Mouse (Mus musculus) midbrain, embryonic 16.5 days (tissue): Measurements from ENCODE around the gene Olfr1382. TPM values are rescaled to one million over a fixed set of nuclear protein-coding genes. Genes with fewer than 3 reads are reported as not detected.
"Not testable (repeated sequence)": the region's sequence is repeated elsewhere in the genome, so short reads cannot be mapped to it uniquely, and the experiment has no call there.

Source experiments
- ATAC-seq: fragments of 200-750 bp; cut with Nextera tagmentation; 2 replicates; pipeline ENCODE4 v1.8.0; 2017; ENCODE audit warnings: moderate TSS enrichment
- H3K27ac ChIP-seq: fragments of 300-500 bp; sonication (generic); 2 replicates; pipeline ENCODE4 v1.5.1; 2014; ENCODE audit warnings: mild to moderate bottlenecking, low read length, mixed read lengths
- H3K27me3 ChIP-seq: fragments of 300-500 bp; sonication (generic); 2 replicates; pipeline ENCODE4 v1.6.1; 2014; ENCODE audit warnings: low read depth, low read length, mixed read lengths; ENCODE audit not compliant: control insufficient read depth, insufficient read depth
- H3K36me3 ChIP-seq: fragments of 300-500 bp; sonication (generic); 2 replicates; pipeline ENCODE4 v1.6.1; 2014; ENCODE audit warnings: mild to moderate bottlenecking, low read length, moderate library complexity, mixed read lengths; ENCODE audit not compliant: control insufficient read depth, insufficient read depth
- H3K4me1 ChIP-seq: fragments of 300-500 bp; sonication (generic); 2 replicates; pipeline ENCODE4 v1.6.1; 2014; ENCODE audit warnings: mild to moderate bottlenecking, low read length, mixed read lengths; ENCODE audit not compliant: control insufficient read depth, insufficient read depth
- H3K4me2 ChIP-seq: fragments of 300-500 bp; sonication (generic); 2 replicates; pipeline ENCODE4 v1.6.1; 2014; ENCODE audit warnings: mild to moderate bottlenecking, low read length, mixed read lengths
- H3K4me3 ChIP-seq: fragments of 300-500 bp; sonication (generic); 2 replicates; pipeline ENCODE4 v1.5.1; 2014; ENCODE audit warnings: low read depth, mild to moderate bottlenecking, low read length, moderate library complexity, mixed read lengths
- H3K9ac ChIP-seq: fragments of 300-500 bp; sonication (generic); 2 replicates; pipeline ENCODE4 v1.6.1; 2014; ENCODE audit warnings: low read depth, low read length, mixed read lengths
- H3K9me3 ChIP-seq: fragments of 300-500 bp; sonication (generic); replicated peaks from 2 replicates; pipeline ENCODE4 v1.6.1; 2014; ENCODE audit warnings: mild to moderate bottlenecking, low read length, mixed read lengths; ENCODE audit not compliant: control insufficient read depth, poor library complexity, severe bottlenecking
- WGBS: fragments of 180-500 bp; shearing (Covaris S2); extraction: QIAGEN DNeasy Blood & Tissue Kit; methylation state at CpG from one replicate; pipeline ENCODE4 v1.1.7; 2014; 5-methylcytosine and 5-hydroxymethylcytosine counted together
- polyA plus RNA-seq: library from polyadenylated mRNA; unstranded; fragments of >200 nt; fragmentation: Nextera tagmentation; extraction: Ambion mirVana; gene quantifications from 2 replicates; pipeline ENCODE4 v1.2.1, GENCODE M21; 2015

The Olfr1382 gene
- polyA plus RNA-seq, 1 experiment from 2014 or later: not detected

DNA sequence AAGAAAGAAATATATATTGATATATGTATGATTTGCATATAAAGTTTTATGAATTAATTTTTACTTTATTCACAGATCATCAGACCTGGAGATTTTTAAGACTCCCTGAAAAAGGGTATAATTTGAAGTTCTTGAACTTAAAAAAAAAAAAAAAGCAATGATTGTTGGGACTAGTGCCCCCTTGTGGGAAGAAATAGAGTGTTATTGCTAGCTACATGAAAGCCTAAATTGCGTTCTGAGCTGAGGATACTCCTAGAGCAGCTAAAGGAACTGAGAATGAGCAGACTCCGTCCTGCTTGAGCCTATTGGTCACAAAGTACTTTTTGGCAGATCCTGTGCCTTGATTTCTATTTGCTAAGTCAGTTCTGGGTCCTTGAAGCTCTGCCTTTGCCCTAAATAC, 47.0 kb downstream of the Olfr1382 start:
- not testable (repeated sequence) for H3K4me3 ChIP-seq, H3K4me1 ChIP-seq, H3K27me3 ChIP-seq, ATAC-seq, H3K4me2 ChIP-seq, H3K36me3 ChIP-seq, H3K9ac ChIP-seq, H3K27ac ChIP-seq, H3K9me3 ChIP-seq
- 36% methylated on average over 2 of the region's 2 CpGs for WGBS

GRCm38 (mm10) chr11:49580452-49580851, 52.4 kb downstream of the Olfr1382 start:
- H3K4me1 ChIP-seq, ATAC-seq, H3K9ac ChIP-seq, H3K9me3 ChIP-seq, H3K27me3 ChIP-seq, H3K4me2 ChIP-seq, H3K36me3 ChIP-seq, H3K27ac ChIP-seq, H3K4me3 ChIP-seq: not testable (repeated sequence)
- WGBS: 89% methylated on average over 8 of the region's 8 CpGs

Other genes starting within 250 kb of the Olfr1382 start
- not detected in 2 replicates for gene Olfr1393, start 249.9 kb upstream of the Olfr1382 start, polyA plus RNA-seq
- not detected in 2 replicates for gene Olfr1392, start 243.0 kb upstream of the Olfr1382 start, polyA plus RNA-seq
- not detected in 2 replicates for gene Olfr10, start 223.5 kb upstream of the Olfr1382 start, polyA plus RNA-seq
- gene Olfr1391, start 205.5 kb upstream of the Olfr1382 start, polyA plus RNA-seq: not detected in 2 replicates
- gene Olfr1390, start 193.1 kb upstream of the Olfr1382 start, polyA plus RNA-seq: not detected in 2 replicates
- not detected in 2 replicates for gene Olfr1389, start 105.2 kb upstream of the Olfr1382 start, polyA plus RNA-seq
- gene Olfr1388, start 91.6 kb upstream of the Olfr1382 start, polyA plus RNA-seq: 0.09 TPM in 1 of 2 replicates, not detected in the other
- gene Olfr1387, start 72.9 kb upstream of the Olfr1382 start, polyA plus RNA-seq: not detected in 2 replicates
- not detected in 2 replicates for gene Olfr1386, start 63.2 kb upstream of the Olfr1382 start, polyA plus RNA-seq
- not detected in 2 replicates for gene Olfr1385, start 39.2 kb upstream of the Olfr1382 start, polyA plus RNA-seq
- not detected in 2 replicates for gene Olfr1384, start 21.5 kb upstream of the Olfr1382 start, polyA plus RNA-seq
- gene Olfr1383, start 8.6 kb upstream of the Olfr1382 start, polyA plus RNA-seq: not detected in 2 replicates
- gene Olfr1381, start 15.2 kb downstream of the Olfr1382 start, polyA plus RNA-seq: not detected in 2 replicates
- not detected in 2 replicates for gene Olfr1380, start 28.6 kb downstream of the Olfr1382 start, polyA plus RNA-seq
- 1.6 TPM in 2 replicates for gene Flt4, start 81.0 kb downstream of the Olfr1382 start, polyA plus RNA-seq
- gene Scgb3a1, start 135.4 kb downstream of the Olfr1382 start, polyA plus RNA-seq: 0.70 TPM in 1 of 2 replicates, not detected in the other
- 39.0 and 46.5 TPM in 2 replicates for gene Cnot6, start 184.5 kb downstream of the Olfr1382 start, polyA plus RNA-seq